Mouse (Mus musculus): ENCODE measurements around the gene Mypn. TPM values are rescaled to one million over a fixed set of nuclear protein-coding genes. Genes with fewer than 3 reads are reported as not detected.

Gene Mypn
- polyA plus RNA-seq, 1 experiment from 2014 or later: not detected

GRCm38 (mm10) chr10:63133326-63133725 is 70.4 kb downstream of the Mypn start:
- H3K4me3 ChIP-seq: no peak overlapping the region
- H3K36me3 ChIP-seq (replicated peaks): no peaks in the 10 kb centered on the region
- peaks cover 11% of the 10 kb centered on the region; the same call in 1 of the 2 replicates for H3K27me3 ChIP-seq (replicated peaks; ENCODE audit: low read depth, poor library complexity, severe bottlenecking)
- H3K9me3 ChIP-seq: no peaks in the 10 kb centered on the region
- WGBS: 90% methylated on average over 4 of the region's 4 CpGs
- H3K4me1 ChIP-seq: no peaks in the 10 kb centered on the region
- H3K27ac ChIP-seq (replicated peaks): no peak overlapping the region
- no peak for DNase-seq (ENCODE audit: low spot score)

- DNase-seq (ENCODE audit: low spot score): no peak
- Histone ChIP-seq H3K36me3 (replicated peaks) (no peaks in the 10 kb centered on the region), H3K27me3 (replicated peaks; ENCODE audit: low read depth, poor library complexity, severe bottlenecking) (peaks cover 11% of the 10 kb centered on the region; the same call in 1 of the 2 replicates), H3K4me3 (no peak overlapping the region), H3K4me1 (no peaks in the 10 kb centered on the region), H3K27ac (replicated peaks) (no peak overlapping the region), H3K9me3 (no peaks in the 10 kb centered on the region)
- 87% methylated on average over 6 of the region's 6 CpGs for WGBS
Observed at GRCm38 (mm10) chr10:63132356-63132755, 71.4 kb downstream of the Mypn start.

GRCm38 (mm10) chr10:63130500-63130899 is 73.3 kb downstream of the Mypn start:
- Histone ChIP-seq H3K9me3 (no peaks in the 10 kb centered on the region), H3K4me3 (no peak overlapping the region), H3K4me1 (no peaks in the 10 kb centered on the region), H3K36me3 (replicated peaks) (no peaks in the 10 kb centered on the region), H3K27ac (replicated peaks) (no peak overlapping the region), H3K27me3 (replicated peaks; ENCODE audit: low read depth, poor library complexity, severe bottlenecking) (peaks cover 6% of the 10 kb centered on the region; the same call in 1 of the 2 replicates)
- DNase-seq (ENCODE audit: low spot score): no peak
- WGBS: 75% methylated on average over 7 of the region's 7 CpGs

GRCm38 (mm10) chr10:63128256-63128655 is 75.5 kb downstream of the Mypn start:
- H3K4me3 ChIP-seq: no peak overlapping the region
- H3K27ac ChIP-seq (replicated peaks): no peak overlapping the region
- DNase-seq (ENCODE audit: low spot score): no peak
- no peaks in the 10 kb centered on the region for H3K9me3 ChIP-seq
- H3K36me3 ChIP-seq (replicated peaks): no peaks in the 10 kb centered on the region
- no peaks in the 10 kb centered on the region for H3K27me3 ChIP-seq (replicated peaks; ENCODE audit: low read depth, poor library complexity, severe bottlenecking)
- 74% methylated on average over 7 of the region's 7 CpGs for WGBS
- no peaks in the 10 kb centered on the region for H3K4me1 ChIP-seq

- Histone ChIP-seq H3K4me3 (no peak overlapping the region), H3K4me1 (no peaks in the 10 kb centered on the region), H3K27ac (replicated peaks) (no peak overlapping the region), H3K9me3 (no peaks in the 10 kb centered on the region), H3K36me3 (replicated peaks) (no peaks in the 10 kb centered on the region), H3K27me3 (replicated peaks; ENCODE audit: low read depth, poor library complexity, severe bottlenecking) (no peaks in the 10 kb centered on the region)
- DNase-seq (ENCODE audit: low spot score): no peak
- 92% methylated on average over 6 of the region's 6 CpGs for WGBS
Observed at GRCm38 (mm10) chr10:63127156-63127555, 76.6 kb downstream of the Mypn start.

GRCm38 (mm10) chr10:63126116-63126515 is 77.6 kb downstream of the Mypn start:
- Histone ChIP-seq H3K4me1 (no peaks in the 10 kb centered on the region), H3K36me3 (replicated peaks) (no peaks in the 10 kb centered on the region), H3K27ac (replicated peaks) (no peak overlapping the region), H3K4me3 (no peak overlapping the region), H3K27me3 (replicated peaks; ENCODE audit: low read depth, poor library complexity, severe bottlenecking) (no peaks in the 10 kb centered on the region), H3K9me3 (no peaks in the 10 kb centered on the region)
- WGBS: 80% methylated on average over 4 of the region's 4 CpGs
- no peak for DNase-seq (ENCODE audit: low spot score)

- H3K4me3 ChIP-seq: no peak overlapping the region
- no peaks in the 10 kb centered on the region for H3K27me3 ChIP-seq (replicated peaks; ENCODE audit: low read depth, poor library complexity, severe bottlenecking)
- WGBS: 36% methylated on average over 11 of the region's 11 CpGs
- no peaks in the 10 kb centered on the region for H3K9me3 ChIP-seq
- no peaks in the 10 kb centered on the region for H3K36me3 ChIP-seq (replicated peaks)
- peak; percentile 27 for DNase-seq (ENCODE audit: low spot score)
- H3K27ac ChIP-seq (replicated peaks): no peak overlapping the region
- H3K4me1 ChIP-seq: no peaks in the 10 kb centered on the region
Observed at GRCm38 (mm10) chr10:63125343-63125742, 78.4 kb downstream of the Mypn start.

GRCm38 (mm10) chr10:63124016-63124415 is 79.7 kb downstream of the Mypn start:
- Histone ChIP-seq H3K27me3 (replicated peaks; ENCODE audit: low read depth, poor library complexity, severe bottlenecking) (no peaks in the 10 kb centered on the region), H3K36me3 (replicated peaks) (no peaks in the 10 kb centered on the region), H3K4me3 (no peak overlapping the region), H3K27ac (replicated peaks) (no peak overlapping the region), H3K9me3 (no peaks in the 10 kb centered on the region), H3K4me1 (no peaks in the 10 kb centered on the region)
- 91% methylated on average over 10 of the region's 10 CpGs for WGBS
- DNase-seq (ENCODE audit: low spot score): no peak

- Histone ChIP-seq H3K4me3 (no peak overlapping the region), H3K9me3 (no peaks in the 10 kb centered on the region), H3K36me3 (replicated peaks) (no peaks in the 10 kb centered on the region), H3K4me1 (no peaks in the 10 kb centered on the region), H3K27ac (replicated peaks) (no peak overlapping the region), H3K27me3 (replicated peaks; ENCODE audit: low read depth, poor library complexity, severe bottlenecking) (no peaks in the 10 kb centered on the region)
- WGBS: 86% methylated on average over 8 of the region's 8 CpGs
- DNase-seq (ENCODE audit: low spot score): no peak
Observed at GRCm38 (mm10) chr10:63123141-63123540, 80.6 kb downstream of the Mypn start.

- H3K36me3 ChIP-seq (replicated peaks): no peaks in the 10 kb centered on the region
- H3K9me3 ChIP-seq: no peaks in the 10 kb centered on the region
- DNase-seq (ENCODE audit: low spot score): peak; percentile 41
- WGBS: 31% methylated on average over 8 of the region's 8 CpGs
- no peaks in the 10 kb centered on the region for H3K27me3 ChIP-seq (replicated peaks; ENCODE audit: low read depth, poor library complexity, severe bottlenecking)
- H3K4me1 ChIP-seq: no peaks in the 10 kb centered on the region
- no peak overlapping the region for H3K27ac ChIP-seq (replicated peaks)
- no peak overlapping the region for H3K4me3 ChIP-seq
Observed at GRCm38 (mm10) chr10:63122516-63122915, 81.2 kb downstream of the Mypn start.

- no peak for DNase-seq (ENCODE audit: low spot score)
- Histone ChIP-seq H3K36me3 (replicated peaks) (no peaks in the 10 kb centered on the region), H3K27ac (replicated peaks) (no peak overlapping the region), H3K4me3 (no peak overlapping the region), H3K4me1 (no peaks in the 10 kb centered on the region), H3K27me3 (replicated peaks; ENCODE audit: low read depth, poor library complexity, severe bottlenecking) (no peaks in the 10 kb centered on the region), H3K9me3 (no peaks in the 10 kb centered on the region)
- 87% methylated on average over 14 of the region's 14 CpGs for WGBS
Observed at GRCm38 (mm10) chr10:63121961-63122360, 81.8 kb downstream of the Mypn start.

GRCm38 (mm10) chr10:63119916-63120315 is 83.8 kb downstream of the Mypn start:
- DNase-seq (ENCODE audit: low spot score): no peak

GRCm38 (mm10) chr10:63117583-63117982 is 86.2 kb downstream of the Mypn start:
- no peak overlapping the region for H3K4me3 ChIP-seq
- WGBS: 94% methylated on average over 8 of the region's 8 CpGs
- H3K27me3 ChIP-seq (replicated peaks; ENCODE audit: low read depth, poor library complexity, severe bottlenecking): no peaks in the 10 kb centered on the region
- DNase-seq (ENCODE audit: low spot score): no peak
- no peaks in the 10 kb centered on the region for H3K36me3 ChIP-seq (replicated peaks)
- no peaks in the 10 kb centered on the region for H3K4me1 ChIP-seq
- H3K27ac ChIP-seq (replicated peaks): no peak overlapping the region
- no peaks in the 10 kb centered on the region for H3K9me3 ChIP-seq

More at GRCm38 (mm10) chr10:63119916-63120315, 83.8 kb downstream of the Mypn start:
- no peaks in the 10 kb centered on the region for H3K4me1 ChIP-seq
- no peaks in the 10 kb centered on the region for H3K9me3 ChIP-seq
- 81% methylated on average over 14 of the region's 14 CpGs for WGBS
- H3K27ac ChIP-seq (replicated peaks): no peak overlapping the region
- no peak overlapping the region for H3K4me3 ChIP-seq
- no peaks in the 10 kb centered on the region for H3K36me3 ChIP-seq (replicated peaks)
- H3K27me3 ChIP-seq (replicated peaks; ENCODE audit: low read depth, poor library complexity, severe bottlenecking): no peaks in the 10 kb centered on the region

- H3K27me3 ChIP-seq (replicated peaks; ENCODE audit: low read depth, poor library complexity, severe bottlenecking): no peaks in the 10 kb centered on the region
- no peaks in the 10 kb centered on the region for H3K4me1 ChIP-seq
- 0 out of 2 replicates have a peak, but pooled peaks cover under 1% of the 10 kb centered on the region for H3K9me3 ChIP-seq
- H3K4me3 ChIP-seq: no peak overlapping the region
- no peak overlapping the region for H3K27ac ChIP-seq (replicated peaks)
- H3K36me3 ChIP-seq (replicated peaks): no peaks in the 10 kb centered on the region
- DNase-seq (ENCODE audit: low spot score): no peak
- WGBS: 91% methylated on average over 9 of the region's 9 CpGs
Observed at GRCm38 (mm10) chr10:63116376-63116775, 87.4 kb downstream of the Mypn start.

Measured in embryonic facial prominence, embryonic 10.5 days (tissue).